Mouse (Mus musculus) myocyte (in vitro differentiated cells): ENCODE measurements at regions not wholly inside any gene's neighbourhood (a gene's known extent, or its start where the extent isn't known, plus 50 kb on each side); places are given as distances from the start of the nearest gene placed in this dataset.

ENCODE experiments used
- H3K27me3 ChIP-seq: one replicate; pipeline ENCODE4 v1.6.1; 2011; ENCODE audit not compliant: control insufficient read depth, insufficient read depth, insufficient read length
- H3K36me3 ChIP-seq: one replicate; pipeline ENCODE4 v1.6.1; 2011; ENCODE audit not compliant: control insufficient read depth, insufficient read depth
- H3K4me2 ChIP-seq: one replicate; pipeline ENCODE4 v1.6.1; 2011; ENCODE audit warnings: low read depth, control low read depth
- H3K4me3 ChIP-seq: one replicate; pipeline ENCODE4 v1.5.1; 2011; ENCODE audit warnings: mild to moderate bottlenecking, control low read depth, moderate library complexity
- H3K79me2 ChIP-seq: one replicate; pipeline ENCODE4 v1.6.1; 2011; ENCODE audit not compliant: control insufficient read depth, insufficient read depth
- H3ac ChIP-seq: one replicate; pipeline ENCODE4 v1.6.1; 2011; ENCODE audit not compliant: control insufficient read depth, insufficient read length
- CEBPB ChIP-seq: IDR thresholded peaks from 2 replicates; pipeline ENCODE4 v1.6.1; 2011; ENCODE audit warnings: mild to moderate bottlenecking, moderate library complexity; ENCODE audit not compliant: poor library complexity, insufficient read depth, severe bottlenecking
- E2F4 ChIP-seq: IDR thresholded peaks from one replicate; pipeline ENCODE4 v1.6.1; 2011; ENCODE audit warnings: mild to moderate bottlenecking, control low read depth, moderate library complexity; ENCODE audit not compliant: insufficient read depth
- MAX ChIP-seq: IDR thresholded peaks from one replicate; pipeline ENCODE4 v1.6.1; 2011; ENCODE audit warnings: low read depth, mild to moderate bottlenecking, control low read depth
- MYOD1 ChIP-seq, 3 experiments: IDR thresholded peaks; one replicate each; pipeline ENCODE4 v1.6.1; 2011; ENCODE audit warnings: control low read depth in 2 of 3, low read depth in 2 of 3, mild to moderate bottlenecking in 2 of 3, moderate library complexity in 1 of 3; ENCODE audit not compliant: insufficient read length in 2 of 3, control insufficient read depth in 1 of 3
- MYOG ChIP-seq, 3 experiments: IDR thresholded peaks; one replicate each; pipeline ENCODE4 v1.6.1; 2011; ENCODE audit warnings: control low read depth in 2 of 3, low read depth in 2 of 3, mild to moderate bottlenecking in 2 of 3; ENCODE audit not compliant: insufficient read length in 2 of 3, control insufficient read depth in 1 of 3, insufficient read depth in 1 of 3
- POLR2A ChIP-seq: IDR thresholded peaks from one replicate; pipeline ENCODE4 v1.6.1; 2011; ENCODE audit warnings: low read depth, mild to moderate bottlenecking, control low read depth, moderate library complexity; ENCODE audit not compliant: insufficient read length
- POLR2AphosphoS2 ChIP-seq: IDR thresholded peaks from one replicate; pipeline ENCODE4 v1.6.1; 2011; ENCODE audit warnings: low read depth, control low read depth; ENCODE audit not compliant: insufficient read length
- REST ChIP-seq: IDR thresholded peaks from one replicate; pipeline ENCODE4 v1.6.1; 2011; ENCODE audit warnings: mild to moderate bottlenecking, control low read depth, moderate library complexity; ENCODE audit not compliant: insufficient read depth, insufficient read length
- SRF ChIP-seq: IDR thresholded peaks from one replicate; pipeline ENCODE4 v1.6.1; 2011; ENCODE audit warnings: low read depth; ENCODE audit not compliant: control insufficient read depth, insufficient read length
- TCF12 ChIP-seq: IDR thresholded peaks from one replicate; pipeline ENCODE4 v1.6.1; 2011; ENCODE audit warnings: mild to moderate bottlenecking, control low read depth; ENCODE audit not compliant: poor library complexity, insufficient read depth, severe bottlenecking
- TCF3 ChIP-seq: IDR thresholded peaks from one replicate; pipeline ENCODE4 v1.6.1; 2011; ENCODE audit warnings: low read depth, control low read depth; ENCODE audit not compliant: insufficient read length
- USF1 ChIP-seq: IDR thresholded peaks from one replicate; pipeline ENCODE4 v1.6.1; 2011; ENCODE audit warnings: low read depth, mild to moderate bottlenecking, control low read depth, moderate library complexity

DNA sequence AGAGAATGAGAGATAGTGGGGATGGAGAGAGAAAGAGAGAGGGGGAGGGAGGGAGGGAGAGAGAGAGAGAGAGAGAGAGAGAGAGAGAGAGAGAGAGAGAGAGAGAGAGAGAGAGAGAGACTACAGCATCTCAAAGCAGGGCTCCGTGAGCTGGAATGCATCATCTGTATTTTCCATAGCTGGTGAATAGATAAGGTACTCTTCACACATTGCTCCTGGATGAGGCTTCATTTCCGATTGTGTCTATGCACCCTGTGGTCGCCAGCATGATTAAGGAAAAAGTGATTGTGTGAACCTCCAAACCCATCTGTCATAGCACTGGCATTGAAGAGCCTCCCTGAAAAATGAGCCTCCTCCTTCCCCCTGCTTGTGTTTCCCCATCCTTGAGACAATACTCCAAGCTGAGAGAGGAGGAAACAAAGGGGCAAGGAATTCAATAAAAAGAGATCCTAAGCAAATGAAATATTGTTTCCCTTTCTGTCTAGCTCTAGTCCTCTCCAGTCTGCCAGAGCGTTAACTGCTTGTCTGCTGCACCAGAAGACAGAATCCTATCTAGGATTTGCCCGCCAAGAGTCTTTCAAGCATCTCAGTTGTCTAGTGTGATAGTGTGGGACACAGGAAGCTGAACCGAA lies 130.4 kb upstream of the Spats2l start:
- peaks cover 4% of the 10 kb centered on the region for H3K27me3 ChIP-seq
- no peaks in the 10 kb centered on the region for H3K36me3 ChIP-seq
- no peaks in the 10 kb centered on the region for H3K79me2 ChIP-seq
- no peak overlapping the region for H3K4me3 ChIP-seq
- no peak overlapping the region for H3ac ChIP-seq
- H3K4me2 ChIP-seq, result no peak overlapping the region
- no peak for TF ChIP-seq POLR2A
- no peak for TF ChIP-seq MYOD1 (IDR thresholded peaks at IDR 0.05; ENCODE audit: control insufficient read depth in 1 of 3, insufficient read length in 2 of 3, low read depth in 2 of 3)
- TF ChIP-seq SRF, result no peak
- no peak for TF ChIP-seq USF1

DNA sequence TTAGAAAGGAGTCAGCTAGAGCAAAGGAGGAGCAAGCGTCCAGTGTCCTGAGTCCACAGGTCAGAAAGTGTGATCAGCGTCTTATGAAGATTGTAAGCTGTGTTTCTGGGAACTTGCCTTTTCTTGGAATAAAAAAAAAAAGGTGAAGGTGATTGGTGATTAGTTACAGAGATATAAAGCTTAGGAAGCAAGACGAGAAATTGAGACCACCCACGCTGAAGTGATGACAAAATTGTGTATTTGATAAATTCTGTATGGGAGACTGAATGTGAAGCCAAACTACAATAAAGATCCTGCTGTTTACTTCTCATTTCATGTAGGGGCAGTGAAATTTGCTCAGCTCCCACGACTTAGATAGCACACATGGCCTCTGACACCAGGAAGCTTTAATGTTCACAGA lies 109.0 kb upstream of the Spats2l start:
- no peak overlapping the region for H3K4me2 ChIP-seq
- no peaks in the 10 kb centered on the region for H3K27me3 ChIP-seq
- H3K4me3 ChIP-seq, result no peak overlapping the region
- no peaks in the 10 kb centered on the region for H3K79me2 ChIP-seq
- H3ac ChIP-seq, result no peak overlapping the region
- no peaks in the 10 kb centered on the region for H3K36me3 ChIP-seq
- TF ChIP-seq TCF12, result no peak
- TF ChIP-seq MAX, result no peak
- no peak for TF ChIP-seq POLR2A

DNA sequence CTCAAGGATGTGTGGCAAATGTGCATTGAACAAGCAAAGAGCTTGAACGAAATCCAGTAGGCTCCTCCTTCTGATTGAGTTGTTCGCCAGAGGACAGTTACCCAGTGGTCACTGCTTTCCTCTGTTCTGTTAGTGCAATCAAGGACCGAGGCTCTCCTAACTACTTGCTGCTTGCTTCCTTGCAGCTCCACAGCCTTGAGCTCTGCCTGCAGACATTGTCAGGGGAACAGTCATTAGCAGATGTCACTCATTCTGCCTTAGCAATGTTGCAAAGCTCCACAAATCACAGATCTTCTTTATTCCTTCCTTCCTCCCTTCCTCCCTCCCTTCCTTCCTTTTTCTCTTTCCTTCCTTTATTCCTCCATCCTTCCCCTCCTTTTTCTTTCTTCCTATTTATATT lies 108.2 kb upstream of the Spats2l start:
- no peak overlapping the region for H3K4me2 ChIP-seq
- no peak overlapping the region for H3ac ChIP-seq
- no peaks in the 10 kb centered on the region for H3K79me2 ChIP-seq
- TF ChIP-seq POLR2AphosphoS2 (no peak), E2F4 (no peak), CEBPB (no peak), POLR2A (no peak), MYOG (IDR thresholded peaks at IDR 0.05; ENCODE audit: control insufficient read depth in 1 of 3, insufficient read depth in 1 of 3, insufficient read length in 2 of 3, low read depth in 2 of 3) (no peak), SRF (no peak), TCF3 (no peak), REST (no peak), TCF12 (no peak)
- H3K4me3 ChIP-seq, result no peak overlapping the region
- no peaks in the 10 kb centered on the region for H3K36me3 ChIP-seq
- no peaks in the 10 kb centered on the region for H3K27me3 ChIP-seq

DNA sequence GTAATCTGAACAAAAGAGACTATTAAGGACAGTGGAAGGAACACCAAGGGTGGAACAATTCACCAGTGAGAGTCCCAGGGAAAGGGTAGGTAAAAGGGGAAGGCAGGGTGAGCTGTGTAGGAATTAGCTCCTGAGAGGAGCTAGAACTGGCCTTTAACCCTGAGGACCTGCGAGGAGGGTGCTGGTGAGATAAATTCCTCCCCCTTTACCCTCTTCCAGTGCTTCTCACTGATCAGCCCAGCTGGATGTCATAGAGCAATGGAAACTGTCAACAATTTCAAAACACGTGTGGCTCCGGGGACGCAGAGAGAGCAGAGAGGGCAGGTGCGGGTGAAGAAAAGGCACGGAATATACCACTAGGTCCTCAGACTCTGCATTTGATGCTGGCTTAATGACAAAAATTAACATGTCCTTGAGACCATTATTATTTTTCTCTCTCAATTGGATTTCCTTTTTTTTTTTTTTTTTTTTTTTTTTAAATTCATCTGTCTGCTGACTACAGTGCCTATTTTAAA lies 107.7 kb upstream of the Spats2l start:
- Histone ChIP-seq H3ac (no peak overlapping the region), H3K4me3 (no peak overlapping the region), H3K36me3 (no peaks in the 10 kb centered on the region), H3K79me2 (no peaks in the 10 kb centered on the region), H3K27me3 (no peaks in the 10 kb centered on the region), H3K4me2 (no peak overlapping the region)
- TF ChIP-seq CEBPB (no peak), USF1 (no peak), POLR2AphosphoS2 (no peak), POLR2A (no peak), MYOG (IDR thresholded peaks at IDR 0.05; ENCODE audit: control insufficient read depth in 1 of 3, insufficient read depth in 1 of 3, insufficient read length in 2 of 3, low read depth in 2 of 3) (no peak), TCF3 (no peak), SRF (no peak), MAX (no peak), MYOD1 (IDR thresholded peaks at IDR 0.05; ENCODE audit: control insufficient read depth in 1 of 3, insufficient read length in 2 of 3, low read depth in 2 of 3) (no peak), TCF12 (no peak), REST (no peak), E2F4 (no peak)

DNA sequence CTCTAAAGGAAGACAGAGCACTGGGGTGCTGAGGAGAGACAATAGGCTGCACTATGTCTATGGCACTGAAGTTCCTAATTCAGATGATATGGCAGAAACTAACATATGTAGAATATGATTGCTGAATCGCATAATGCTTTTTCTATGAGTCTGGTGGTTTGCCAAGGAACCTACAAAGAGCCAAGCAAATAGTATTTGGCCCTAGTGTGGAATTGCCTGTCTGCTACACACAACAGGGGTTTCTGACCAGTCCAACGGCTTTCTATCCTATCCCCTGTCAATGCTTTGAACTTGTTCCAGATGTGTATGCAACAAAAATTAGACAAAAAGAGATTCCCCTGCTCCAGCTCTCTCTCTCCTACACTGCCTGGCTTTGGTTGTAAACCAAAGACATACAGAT lies 100.5 kb upstream of the Spats2l start:
- H3K27me3 ChIP-seq, result peaks cover 8% of the 10 kb centered on the region
- H3ac ChIP-seq, result no peak overlapping the region
- no peak overlapping the region for H3K4me3 ChIP-seq
- no peak for TF ChIP-seq MYOG (IDR thresholded peaks at IDR 0.05; ENCODE audit: control insufficient read depth in 1 of 3, insufficient read depth in 1 of 3, insufficient read length in 2 of 3, low read depth in 2 of 3)
- no peak for TF ChIP-seq MAX
- TF ChIP-seq REST, result no peak
- TF ChIP-seq POLR2A, result no peak
- no peak for TF ChIP-seq E2F4
- no peak for TF ChIP-seq TCF12
- TF ChIP-seq CEBPB, result no peak
- TF ChIP-seq USF1, result no peak
- no peak for TF ChIP-seq TCF3
- no peak for TF ChIP-seq MYOD1 (IDR thresholded peaks at IDR 0.05; ENCODE audit: control insufficient read depth in 1 of 3, insufficient read length in 2 of 3, low read depth in 2 of 3)
- no peak for TF ChIP-seq SRF
- no peak for TF ChIP-seq POLR2AphosphoS2
- no peaks in the 10 kb centered on the region for H3K36me3 ChIP-seq
- H3K79me2 ChIP-seq, result no peaks in the 10 kb centered on the region
- H3K4me2 ChIP-seq, result no peak overlapping the region
